Mouse (Mus musculus) bone marrow, adult 2 months (tissue): ENCODE measurements at regions not wholly inside any gene's neighbourhood (a gene's known extent, or its start where the extent isn't known, plus 50 kb on each side); places are given as distances from the start of the nearest gene placed in this dataset.
"Not testable (repeated sequence)": the region's sequence is repeated elsewhere in the genome, so short reads cannot be mapped to it uniquely, and the experiment has no call there.

Experiments used
- H3K27ac ChIP-seq: fragments of 200-500 bp; 2 replicates; pipeline ENCODE4 v1.5.1; 2012; ENCODE audit warnings: low read depth, mild to moderate bottlenecking, control low read depth, inconsistent platforms, low read length; ENCODE audit not compliant: control insufficient read depth, poor library complexity, insufficient read depth
- H3K4me1 ChIP-seq: fragments of 200-500 bp; 2 replicates; pipeline ENCODE4 v1.6.1; 2011; ENCODE audit warnings: low read length; ENCODE audit not compliant: control insufficient read depth, insufficient read depth
- H3K4me3 ChIP-seq: fragments of 200-500 bp; replicated peaks from 2 replicates; pipeline ENCODE3; 2011; ENCODE audit warnings: mild to moderate bottlenecking, low read depth, low read length, control low read depth; ENCODE audit not compliant: control insufficient read depth
- CTCF ChIP-seq: fragments of 200-500 bp; IDR thresholded peaks from 2 replicates; pipeline ENCODE4 v1.5.1; 2011; ENCODE audit warnings: low read length, control low read depth; ENCODE audit not compliant: control insufficient read depth, insufficient read depth
- POLR2A ChIP-seq: fragments of 200-500 bp; IDR thresholded peaks from 2 replicates; pipeline ENCODE4 v1.6.1; 2011; ENCODE audit warnings: low read depth, mild to moderate bottlenecking, control low read depth, low read length, borderline replicate concordance; ENCODE audit not compliant: control insufficient read depth
- WGBS: fragments of 180-500 bp; shearing (Covaris S2); methylation state at CpG from one replicate; pipeline ENCODE4 v1.1.7; 2018; 5-methylcytosine and 5-hydroxymethylcytosine counted together

- no peak for TF ChIP-seq CTCF
- no peaks in the 10 kb centered on the region for H3K4me1 ChIP-seq
- H3K4me3 ChIP-seq = no peak overlapping the region
- WGBS = 66% methylated on average over 1 of the region's 1 CpGs
- H3K27ac ChIP-seq = no peak overlapping the region
Observed at GRCm38 (mm10) chr4:93664293-93664692, 329.0 kb upstream of the Tusc1 start.

GRCm38 (mm10) chr4:93638207-93638606 is 302.9 kb upstream of the Tusc1 start:
- Histone ChIP-seq H3K4me1 (no peaks in the 10 kb centered on the region), H3K27ac (no peak overlapping the region), H3K4me3 (no peak overlapping the region)
- WGBS = 84% methylated on average over 1 of the region's 1 CpGs
- TF ChIP-seq CTCF = no peak
- TF ChIP-seq POLR2A = no peak

- 64% methylated on average over 1 of the region's 1 CpGs for WGBS
- no peaks in the 10 kb centered on the region for H3K4me1 ChIP-seq
- no peak overlapping the region for H3K4me3 ChIP-seq
- H3K27ac ChIP-seq = no peak overlapping the region
- TF ChIP-seq POLR2A = no peak
- no peak for TF ChIP-seq CTCF
Observed at GRCm38 (mm10) chr4:93598474-93598873, 263.2 kb upstream of the Tusc1 start.

- H3K4me1 ChIP-seq = no peaks in the 10 kb centered on the region
- TF ChIP-seq POLR2A = no peak
- TF ChIP-seq CTCF = no peak
- 83% methylated on average over 1 of the region's 1 CpGs for WGBS
- no peak overlapping the region for H3K4me3 ChIP-seq
- no peak overlapping the region for H3K27ac ChIP-seq
Observed at GRCm38 (mm10) chr4:93584328-93584727, 249.0 kb upstream of the Tusc1 start.

- no peak overlapping the region for H3K4me3 ChIP-seq
- peak overlapping the region; percentile 25 for H3K27ac ChIP-seq
- 44% methylated on average over 4 of the region's 4 CpGs for WGBS
Observed at GRCm38 (mm10) chr4:93583670-93584303, 248.5 kb upstream of the Tusc1 start.

GRCm38 (mm10) chr4:93579343-93579742 is 244.0 kb upstream of the Tusc1 start:
- 89% methylated on average over 5 of the region's 5 CpGs for WGBS
- TF ChIP-seq POLR2A (no peak), CTCF (no peak)
- Histone ChIP-seq H3K27ac (no peak overlapping the region), H3K4me1 (no peaks in the 10 kb centered on the region), H3K4me3 (no peak overlapping the region)

More at GRCm38 (mm10) chr4:93583670-93584303, 248.5 kb upstream of the Tusc1 start:
- TF ChIP-seq CTCF (no peak), POLR2A (no peak)
- no peaks in the 10 kb centered on the region for H3K4me1 ChIP-seq

GRCm38 (mm10) chr4:93567487-93568259 is 232.4 kb upstream of the Tusc1 start:
- Histone ChIP-seq H3K4me1 (no peaks in the 10 kb centered on the region), H3K4me3 (no peak overlapping the region), H3K27ac (no peak overlapping the region)
- TF ChIP-seq POLR2A (no peak), CTCF (no peak)
- WGBS = 63% methylated on average over 5 of the region's 5 CpGs

- TF ChIP-seq POLR2A (no peak), CTCF (no peak)
- no peak overlapping the region for H3K4me3 ChIP-seq
- peak overlapping the region; percentile 51; the same call in 1 of the 2 replicates for H3K27ac ChIP-seq
- WGBS = 71% methylated on average over 5 of the region's 5 CpGs
- no peaks in the 10 kb centered on the region for H3K4me1 ChIP-seq
Observed at GRCm38 (mm10) chr4:93555787-93556760, 220.8 kb upstream of the Tusc1 start.

GRCm38 (mm10) chr4:93555181-93555580 is 219.9 kb upstream of the Tusc1 start:
- not testable (repeated sequence) for H3K27ac ChIP-seq, H3K4me1 ChIP-seq, H3K4me3 ChIP-seq
- 67% methylated on average over 2 of the region's 2 CpGs for WGBS
